Mouse (Mus musculus) embryonic fibroblast, embryonic 13.5 days (primary cell): ENCODE measurements around the gene Aicda. TPM values are rescaled to one million over a fixed set of nuclear protein-coding genes. Genes with fewer than 3 reads are reported as not detected.
A peak's percentile ranks its signal among the peaks of the same experiment; 100 is the strongest.
"Not testable (repeated sequence)": the region's sequence is repeated elsewhere in the genome, so short reads cannot be mapped to it uniquely, and the experiment has no call there.

Experiments used
- H3K27ac ChIP-seq: 2 replicates; pipeline ENCODE4 v1.5.1; 2012; ENCODE audit warnings: low read length, control low read depth, inconsistent platforms; ENCODE audit not compliant: insufficient read depth
- H3K4me1 ChIP-seq: 2 replicates; pipeline ENCODE4 v1.6.1; 2011; ENCODE audit warnings: low read length; ENCODE audit not compliant: control insufficient read depth, insufficient read depth
- H3K4me3 ChIP-seq: 2 replicates; pipeline ENCODE4 v1.5.1; 2011; ENCODE audit warnings: mild to moderate bottlenecking, control low read depth, low read length; ENCODE audit not compliant: insufficient read depth
- CTCF ChIP-seq: IDR thresholded peaks from 2 replicates; pipeline ENCODE4 v1.5.1; 2011; ENCODE audit warnings: mild to moderate bottlenecking, control low read depth, low read length, moderate library complexity, borderline replicate concordance; ENCODE audit not compliant: insufficient read depth
- POLR2A ChIP-seq: IDR thresholded peaks from 2 replicates; pipeline ENCODE4 v1.6.1; 2011; ENCODE audit warnings: low read depth, mild to moderate bottlenecking, control low read depth, low read length, moderate library complexity
- polyA plus RNA-seq: library from polyadenylated mRNA; stranded (reverse); fragments of >200 nt; gene quantifications from 2 replicates; pipeline ENCODE4 v1.2.4, GENCODE M21; 2011; ENCODE audit warnings: low read depth; ENCODE audit not compliant: missing spikeins, insufficient read length

Gene Aicda
- polyA plus RNA-seq: not detected in 2 replicates

DNA sequence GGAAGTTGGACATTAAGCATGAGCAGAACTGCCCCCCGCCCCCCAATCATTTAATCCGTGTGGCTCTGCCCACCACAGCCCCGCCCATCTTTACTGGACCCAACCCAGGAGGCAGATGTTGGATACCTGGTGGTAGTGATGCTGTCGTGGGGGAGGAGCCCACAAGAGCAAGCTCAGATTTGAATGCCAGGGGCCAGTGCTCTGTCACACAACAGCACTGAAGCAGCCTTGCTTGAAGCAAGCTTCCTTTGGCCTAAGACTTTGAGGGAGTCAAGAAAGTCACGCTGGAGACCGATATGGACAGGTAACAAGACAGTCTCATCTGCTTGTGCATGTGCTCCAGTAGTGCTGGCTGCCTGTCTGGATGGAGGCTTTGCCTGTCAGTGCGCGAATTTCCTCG, at the start of gene Aicda:
Aicda (plus strand) TSS at position 196 of the 400 bp plus-strand sequence.
- Histone ChIP-seq H3K27ac (no peak within 1 kb of the TSS), H3K4me1 (0 out of 2 replicates have a peak, but pooled peaks cover 3% of the 10 kb centered on the region), H3K4me3 (no peak within 1 kb of the TSS)
- TF ChIP-seq POLR2A: no peak
- no peak for TF ChIP-seq CTCF

DNA sequence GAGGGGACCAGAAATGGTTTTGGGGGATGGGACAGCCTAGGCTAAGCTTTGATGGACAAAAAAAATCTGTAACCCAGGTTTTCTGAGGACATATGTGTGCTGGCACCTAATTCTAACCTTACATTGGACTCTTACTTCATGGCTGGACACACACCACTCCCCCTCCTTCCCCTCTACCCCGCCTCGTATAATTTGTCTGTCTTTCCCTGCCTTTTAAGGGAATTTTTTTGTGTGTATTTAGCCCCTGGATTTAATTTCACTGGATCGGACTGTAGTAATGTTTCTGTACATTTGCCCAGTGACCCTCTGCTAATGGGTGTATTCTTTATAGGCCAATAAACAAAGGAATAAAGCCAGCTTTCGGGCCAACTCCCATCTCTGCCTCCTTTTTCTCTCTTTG, 48.6 kb upstream of the Aicda start:
- H3K4me3 ChIP-seq: no peak overlapping the region
- TF ChIP-seq POLR2A (no peak), CTCF (no peak)
- no peaks in the 10 kb centered on the region for H3K4me1 ChIP-seq
- H3K27ac ChIP-seq: no peak overlapping the region

DNA sequence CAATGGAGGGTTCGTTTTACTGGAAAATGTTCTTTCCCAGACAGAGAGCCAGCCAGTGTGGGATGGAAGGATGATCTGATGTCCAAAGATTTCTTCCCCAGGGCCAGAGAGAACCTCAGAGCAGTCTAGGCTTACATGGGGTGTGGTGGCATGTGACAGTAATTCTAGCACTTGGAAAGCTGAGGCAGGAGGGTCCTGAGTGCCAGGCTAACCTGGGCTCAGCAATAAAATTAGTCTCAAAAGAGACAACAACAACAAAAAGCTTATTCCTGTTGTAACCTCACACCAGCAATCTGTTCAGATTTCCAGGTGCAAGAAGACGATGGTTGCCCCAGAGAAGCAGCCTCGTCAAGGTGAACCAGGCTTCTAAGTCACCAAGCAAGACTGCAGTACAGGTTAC, 48.1 kb upstream of the Aicda start, which contains the start of gene Mfap5:
Mfap5 (plus strand) TSS at position 301 of the 400 bp plus-strand sequence.
- Histone ChIP-seq H3K4me1 (no peaks in the 10 kb centered on the region), H3K27ac (no peak within 1 kb of the TSS), H3K4me3 (no peak within 1 kb of the TSS)
- no peak for TF ChIP-seq POLR2A
- TF ChIP-seq CTCF: no peak

DNA sequence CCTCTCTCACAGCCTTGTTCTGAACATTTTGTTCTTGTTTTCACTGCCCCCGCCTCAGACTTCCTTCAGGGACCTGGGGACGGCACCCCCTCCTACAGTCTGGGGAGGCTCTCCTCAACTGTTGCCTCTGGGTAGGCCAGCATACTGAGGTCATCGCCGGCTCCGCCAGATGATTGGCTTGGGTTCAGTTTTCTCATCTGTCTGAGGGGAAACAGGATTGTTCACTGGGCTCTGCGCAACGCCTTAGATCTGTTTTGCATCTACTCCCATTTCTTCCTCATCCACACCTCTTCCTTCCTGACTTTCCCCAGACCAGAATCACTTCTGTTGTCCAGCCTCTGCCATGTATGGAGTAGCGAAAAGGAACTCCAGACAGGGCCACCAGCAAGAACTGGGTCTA, 45.1 kb upstream of the Aicda start:
- Histone ChIP-seq H3K27ac (no peak overlapping the region), H3K4me1 (no peaks in the 10 kb centered on the region; the same call in 1 of the 2 replicates), H3K4me3 (no peak overlapping the region)
- TF ChIP-seq CTCF (no peak), POLR2A (no peak)

GRCm38 (mm10) chr6:122512914-122513878, 40.4 kb upstream of the Aicda start:
- H3K27ac ChIP-seq: peak overlapping the region; percentile 54
- TF ChIP-seq POLR2A (peak; percentile 29; the same call in 1 of the 2 replicates), CTCF (no peak)

DNA sequence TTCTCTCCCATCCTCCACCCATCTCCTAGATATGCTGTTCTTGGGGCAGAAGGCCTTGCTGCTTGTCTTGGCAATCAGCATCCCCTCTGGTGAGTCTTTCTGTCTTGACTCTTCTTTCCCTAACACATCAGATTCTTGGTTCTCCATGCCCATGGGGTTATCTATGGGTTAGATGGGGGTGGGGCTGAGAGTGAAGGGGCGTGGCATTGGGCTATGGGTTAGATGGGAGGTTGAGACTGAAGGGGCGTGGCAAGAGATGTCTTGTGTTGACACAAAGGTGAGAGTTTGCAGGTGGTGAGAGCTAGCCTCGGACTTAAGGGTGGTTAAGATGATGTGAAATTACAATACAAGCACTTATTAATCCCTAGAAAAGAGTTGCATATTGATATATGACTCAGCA, 39.3 kb upstream of the Aicda start:
- no peak overlapping the region for H3K27ac ChIP-seq
- TF ChIP-seq CTCF (no peak), POLR2A (no peak)
- H3K4me1 ChIP-seq: no peaks in the 10 kb centered on the region; the same call in 1 of the 2 replicates
- H3K4me3 ChIP-seq: no peak overlapping the region

More at GRCm38 (mm10) chr6:122512914-122513878, 40.4 kb upstream of the Aicda start:
- no peaks in the 10 kb centered on the region; the same call in 1 of the 2 replicates for H3K4me1 ChIP-seq
- H3K4me3 ChIP-seq: no peak overlapping the region

DNA sequence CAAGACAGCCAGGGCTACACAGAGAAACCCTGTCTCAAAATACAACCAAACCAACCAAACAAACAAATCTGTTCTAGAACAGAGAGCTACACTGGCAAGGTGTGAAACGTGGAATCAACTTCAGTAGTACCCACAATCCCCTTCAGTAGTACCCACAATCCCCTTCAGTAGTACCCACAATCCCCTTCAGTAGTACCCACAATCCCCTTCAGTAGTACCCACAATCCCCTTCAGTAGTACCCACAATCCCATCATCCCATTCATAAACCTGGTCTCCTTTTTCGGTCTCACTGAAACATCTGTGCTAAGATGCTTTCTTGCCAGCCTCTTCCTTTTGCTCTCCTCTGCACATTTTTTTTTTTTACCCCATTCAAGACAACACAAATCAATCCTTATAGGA, 37.8 kb upstream of the Aicda start:
- not testable (repeated sequence) for H3K4me1 ChIP-seq, H3K27ac ChIP-seq, H3K4me3 ChIP-seq

GRCm38 (mm10) chr6:122517668-122518067, 35.9 kb upstream of the Aicda start:
- H3K4me3 ChIP-seq: no peak overlapping the region
- H3K27ac ChIP-seq: no peak overlapping the region
- TF ChIP-seq POLR2A (no peak), CTCF (no peak)
- H3K4me1 ChIP-seq: no peaks in the 10 kb centered on the region; the same call in 1 of the 2 replicates

DNA sequence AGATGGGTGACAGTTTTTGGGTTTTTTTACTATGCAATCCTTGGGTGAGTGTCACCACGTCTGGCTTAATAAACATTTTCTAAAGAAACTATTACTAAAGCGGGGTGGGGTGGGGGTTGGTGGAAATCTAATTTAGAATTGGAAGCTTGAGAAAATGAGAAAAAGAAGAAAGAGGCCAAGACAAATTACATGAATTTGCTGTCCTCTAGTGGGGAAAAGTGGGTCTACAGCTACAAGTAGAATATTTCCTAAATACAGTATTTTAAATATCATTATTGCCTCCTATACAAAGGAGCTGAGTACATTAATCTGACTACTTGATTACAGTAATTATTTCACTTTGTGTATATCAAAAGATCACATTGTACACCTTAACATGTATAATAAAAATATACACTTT, 34.2 kb upstream of the Aicda start:
- TF ChIP-seq POLR2A (no peak), CTCF (no peak)
- Histone ChIP-seq H3K4me3 (no peak overlapping the region), H3K27ac (no peak overlapping the region), H3K4me1 (no peaks in the 10 kb centered on the region)

DNA sequence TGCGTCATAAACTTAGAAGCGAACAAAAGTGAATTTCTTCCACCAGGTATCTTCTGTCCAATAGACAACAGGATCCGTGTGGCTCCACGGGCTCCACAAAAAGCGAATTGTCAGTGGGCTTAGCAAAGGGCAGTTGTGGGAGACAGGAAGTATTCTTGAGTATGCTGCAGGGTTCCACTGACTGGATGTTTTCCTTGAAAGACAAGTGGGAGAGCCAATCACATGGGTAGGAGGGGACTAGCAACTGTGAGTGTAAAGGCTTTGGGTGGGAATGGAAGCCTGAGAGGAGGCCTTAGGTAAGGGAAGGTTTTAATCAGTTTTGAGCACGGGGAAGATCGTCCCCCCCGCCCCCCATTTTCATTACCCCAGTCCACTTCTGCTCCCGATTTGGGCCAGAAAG, 31.0 kb upstream of the Aicda start:
- Histone ChIP-seq H3K4me3 (no peak overlapping the region), H3K4me1 (no peaks in the 10 kb centered on the region), H3K27ac (no peak overlapping the region)
- TF ChIP-seq CTCF: no peak
- no peak for TF ChIP-seq POLR2A
